Mouse (Mus musculus): ENCODE results near the gene Plcz1. TPM values are rescaled to one million over a fixed set of nuclear protein-coding genes. Genes with fewer than 3 reads are reported as not detected.

Plcz1 gene
- total RNA-seq, 2 experiments from 2014 or later: 0.54 to 1.1 TPM

DNA sequence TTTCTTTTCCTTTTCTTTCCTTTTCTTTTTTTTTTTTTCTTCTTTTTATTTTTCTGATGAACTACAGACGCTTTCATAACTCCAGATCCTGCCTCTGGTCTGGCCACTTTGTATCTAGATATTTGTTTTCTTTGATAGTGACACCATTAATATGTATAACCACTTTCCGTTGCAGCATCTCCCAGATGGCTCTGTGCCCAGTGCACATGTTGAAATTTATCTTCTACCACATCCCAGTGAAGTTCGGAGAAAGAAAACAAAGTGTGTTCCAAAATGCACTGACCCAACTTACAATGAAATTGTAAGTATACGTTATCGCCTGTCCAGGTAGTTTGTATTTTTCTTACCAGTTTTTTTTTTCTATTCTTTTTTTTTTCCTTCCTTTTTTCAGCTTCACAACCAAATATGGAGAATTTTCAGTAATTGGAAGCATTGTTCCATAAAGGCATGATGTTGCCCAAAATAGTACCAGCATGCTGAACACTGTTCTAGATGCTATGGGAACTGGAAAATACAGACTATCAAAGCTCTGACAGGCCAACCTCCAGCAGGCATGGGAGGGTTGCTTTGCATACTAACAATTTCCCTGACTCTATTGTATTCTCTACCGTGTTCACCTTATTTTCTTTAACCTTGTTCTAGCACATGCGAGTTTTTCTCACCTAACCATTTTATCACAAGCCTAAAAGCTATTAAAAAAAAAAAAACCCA is 83.6 kb downstream of the Plcz1 start:
- no peak for DNase-seq (ENCODE audit: low spot score in 2 of 2)

GRCm38 (mm10) chr6:139953596-139953995 is 87.7 kb downstream of the Plcz1 start:
- intact Hi-C loops (cut with DNase I): no loop called here
- no peak for DNase-seq (ENCODE audit: low spot score in 2 of 2)

More for the DNA sequence above, 83.6 kb downstream of the Plcz1 start:
- intact Hi-C loops (cut with DNase I): no loop called here

DNA sequence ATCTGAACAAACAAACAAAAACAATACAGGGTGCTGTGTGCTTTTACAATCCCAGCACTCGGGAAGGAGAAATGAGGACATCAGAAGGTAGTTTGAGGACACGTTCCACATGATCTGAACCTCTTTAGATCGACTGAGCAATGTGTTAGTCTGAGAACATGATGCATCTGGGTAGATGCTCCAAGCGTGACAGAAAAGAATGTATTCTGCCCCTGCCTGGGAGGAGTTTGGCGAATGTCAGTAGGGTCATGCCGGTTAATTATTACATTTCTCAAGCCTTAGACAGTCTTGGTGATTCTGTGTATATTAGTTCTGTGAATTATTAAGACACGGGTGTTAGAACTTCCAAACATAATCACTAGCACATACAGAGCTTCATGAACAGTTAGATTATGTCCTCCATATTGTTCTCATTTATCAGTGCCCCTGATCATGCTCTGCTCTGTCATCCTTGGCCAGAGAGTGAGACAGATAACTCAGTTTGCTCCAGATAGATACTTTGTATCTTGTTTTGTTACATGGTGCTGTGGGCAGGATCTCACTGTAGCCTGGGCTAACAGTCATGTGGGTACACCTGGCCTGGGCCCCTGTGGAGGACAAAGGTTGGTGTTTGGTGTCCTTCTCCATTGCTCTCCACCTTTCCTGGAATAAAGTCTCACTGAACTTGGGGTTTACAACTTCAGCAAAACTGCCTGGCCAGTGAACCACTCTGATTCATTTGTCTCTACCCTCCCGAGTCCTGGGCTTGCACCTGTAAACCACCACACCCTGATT is 94.0 kb downstream of the Plcz1 start:
- intact Hi-C loops (cut with DNase I): no loop called here

More for the DNA sequence above, 94.0 kb downstream of the Plcz1 start:
- no peak for DNase-seq (ENCODE audit: low spot score in 2 of 2)

Other genes with a start within 250 kb of the Plcz1 start
- gene Capza3, start 205 bp downstream of the Plcz1 start, total RNA-seq (2021): not detected

Data from left cerebral cortex, postnatal 36 days (tissue).